Mouse (Mus musculus): ENCODE results near the gene Fis1.
"Not testable (repeated sequence)": the region's sequence is repeated elsewhere in the genome, so short reads cannot be mapped to it uniquely, and the experiment has no call there.

Gene Fis1

GRCm38 (mm10) chr5:136942781-136943180, 10.3 kb upstream of the Fis1 start:
- DNase-seq = no peak

GRCm38 (mm10) chr5:136943382-136943781, 9.7 kb upstream of the Fis1 start:
- DNase-seq = no peak

GRCm38 (mm10) chr5:136945084-136945483, 8.0 kb upstream of the Fis1 start:
- no peak for DNase-seq

GRCm38 (mm10) chr5:136947874-136948273, 5.2 kb upstream of the Fis1 start:
- no peak for DNase-seq

- DNase-seq = not testable (repeated sequence)
Observed at GRCm38 (mm10) chr5:136949551-136950336, 3.3 kb upstream of the Fis1 start.

GRCm38 (mm10) chr5:136950521-136950920, 2.6 kb upstream of the Fis1 start:
- no peak for DNase-seq

- DNase-seq = no peak
Observed at GRCm38 (mm10) chr5:136952153-136952552, 922 bp upstream of the Fis1 start.

GRCm38 (mm10) chr5:136953440-136953951, 421 bp downstream of the Fis1 start:
- no peak for DNase-seq

- no peak for DNase-seq
Observed at GRCm38 (mm10) chr5:136955622-136956021, 2.5 kb downstream of the Fis1 start.

- no peak for DNase-seq
Observed at GRCm38 (mm10) chr5:136957250-136957649, 4.2 kb downstream of the Fis1 start.

- no peak for DNase-seq
Observed at GRCm38 (mm10) chr5:136958991-136959605, 6.0 kb downstream of the Fis1 start.

GRCm38 (mm10) chr5:136960053-136960452, 7.0 kb downstream of the Fis1 start:
- DNase-seq = no peak

GRCm38 (mm10) chr5:136961334-136961982, 8.4 kb downstream of the Fis1 start:
- no peak for DNase-seq

- peak; percentile 77 for DNase-seq
Observed at GRCm38 (mm10) chr5:136961983-136962461, 8.9 kb downstream of the Fis1 start.

GRCm38 (mm10) chr5:136962501-136962900, 9.4 kb downstream of the Fis1 start:
- DNase-seq = peak; percentile 82

GRCm38 (mm10) chr5:136962966-136963540, 10.0 kb downstream of the Fis1 start:
- no peak for DNase-seq

GRCm38 (mm10) chr5:136965210-136965609, 12.1 kb downstream of the Fis1 start:
- no peak for DNase-seq

GRCm38 (mm10) chr5:136965686-136966085, 12.6 kb downstream of the Fis1 start:
- no peak for DNase-seq

GRCm38 (mm10) chr5:136966331-136966730, 13.3 kb downstream of the Fis1 start, which contains the start of gene Cldn15:
Gene Cldn15 (plus strand): TSS chr5:136966616.
- no peak for DNase-seq

- no peak for DNase-seq
Observed at GRCm38 (mm10) chr5:136966861-136967455, 13.9 kb downstream of the Fis1 start.

- DNase-seq = no peak
Observed at GRCm38 (mm10) chr5:136967592-136967991, 14.5 kb downstream of the Fis1 start.

- peak; percentile 51 for DNase-seq
Observed at GRCm38 (mm10) chr5:136970703-136971102, 17.6 kb downstream of the Fis1 start.

- DNase-seq = no peak
Observed at GRCm38 (mm10) chr5:136973670-136974069, 20.6 kb downstream of the Fis1 start.

Data from right cerebral cortex, postnatal 14 days (tissue).